Mouse (Mus musculus): ENCODE results near the gene Pex11g.

DNA sequence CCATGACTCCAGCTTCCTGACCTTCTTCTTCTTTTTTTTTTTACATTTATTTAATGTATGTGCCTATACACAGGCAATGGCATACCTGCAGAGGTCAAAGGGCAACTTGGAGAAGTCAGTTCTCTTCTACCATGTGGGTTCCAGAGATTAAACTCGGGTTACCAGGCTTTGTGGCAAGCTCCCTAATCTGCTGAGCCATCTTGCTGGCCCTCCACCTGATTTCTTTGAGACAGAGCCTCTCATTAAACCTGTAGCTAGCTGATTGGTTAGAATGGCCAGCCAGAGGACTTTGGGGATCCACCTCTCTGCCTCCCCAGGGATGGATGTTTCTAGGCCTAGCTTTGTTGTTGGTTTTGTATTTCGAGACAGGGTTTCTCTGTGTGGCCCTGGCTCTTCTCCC, 56.4 kb downstream of the Pex11g start:
- TF ChIP-seq MAFK (IDR thresholded peaks at IDR 0.05; ENCODE audit: insufficient read depth, low read depth, low read length) (no peak), ZC3H11A (IDR thresholded peaks at IDR 0.05; ENCODE audit: borderline replicate concordance, low read depth, low read length) (no peak), HCFC1 (IDR thresholded peaks at IDR 0.05; ENCODE audit: borderline replicate concordance, insufficient read depth, low read length) (no peak), ZNF384 (IDR thresholded peaks at IDR 0.05; ENCODE audit: low read depth, low read length) (no peak), CHD2 (IDR thresholded peaks at IDR 0.05; ENCODE audit: low read depth, low read length) (no peak)

Data from ES-E14 (cell line).